Mouse (Mus musculus): Measurements from ENCODE around the gene Ackr3. TPM values are rescaled to one million over a fixed set of nuclear protein-coding genes. Genes with fewer than 3 reads are reported as not detected.

Ackr3 gene
- total RNA-seq, 1 experiment from 2014 or later = not detected

GRCm38 (mm10) chr1:90246800-90247199, 43.0 kb downstream of the Ackr3 start:
- no peak for ATAC-seq (ENCODE audit: extremely low read depth, insufficient number of reproducible peaks, low FRiP score, poor library complexity, severe bottlenecking)

- ATAC-seq (ENCODE audit: extremely low read depth, insufficient number of reproducible peaks, low FRiP score, poor library complexity, severe bottlenecking) = no peak
Measured at GRCm38 (mm10) chr1:90247234-90247633, 43.5 kb downstream of the Ackr3 start.

GRCm38 (mm10) chr1:90247756-90248541, 44.2 kb downstream of the Ackr3 start:
- ATAC-seq (ENCODE audit: extremely low read depth, insufficient number of reproducible peaks, low FRiP score, poor library complexity, severe bottlenecking) = no peak

- ATAC-seq (ENCODE audit: extremely low read depth, insufficient number of reproducible peaks, low FRiP score, poor library complexity, severe bottlenecking) = no peak
Measured at GRCm38 (mm10) chr1:90248966-90249735, 45.4 kb downstream of the Ackr3 start.

GRCm38 (mm10) chr1:90250419-90250818, 46.6 kb downstream of the Ackr3 start:
- ATAC-seq (ENCODE audit: extremely low read depth, insufficient number of reproducible peaks, low FRiP score, poor library complexity, severe bottlenecking) = no peak

GRCm38 (mm10) chr1:90251156-90251555, 47.4 kb downstream of the Ackr3 start:
- ATAC-seq (ENCODE audit: extremely low read depth, insufficient number of reproducible peaks, low FRiP score, poor library complexity, severe bottlenecking) = no peak

- ATAC-seq (ENCODE audit: extremely low read depth, insufficient number of reproducible peaks, low FRiP score, poor library complexity, severe bottlenecking) = no peak
Measured at GRCm38 (mm10) chr1:90253465-90253864, 49.7 kb downstream of the Ackr3 start.

GRCm38 (mm10) chr1:90258253-90258887, 54.6 kb downstream of the Ackr3 start:
- ATAC-seq (ENCODE audit: extremely low read depth, insufficient number of reproducible peaks, low FRiP score, poor library complexity, severe bottlenecking) = no peak

- no peak for ATAC-seq (ENCODE audit: extremely low read depth, insufficient number of reproducible peaks, low FRiP score, poor library complexity, severe bottlenecking)
Measured at GRCm38 (mm10) chr1:90260704-90261581, 57.2 kb downstream of the Ackr3 start.

- ATAC-seq (ENCODE audit: extremely low read depth, insufficient number of reproducible peaks, low FRiP score, poor library complexity, severe bottlenecking) = no peak
Measured at GRCm38 (mm10) chr1:90262380-90262779, 58.6 kb downstream of the Ackr3 start.

Other genes starting within 250 kb of the Ackr3 start
- gene Asb18, start 189.3 kb upstream of the Ackr3 start, total RNA-seq (2017) = not detected in 2 replicates
- gene Iqca, start 50.6 kb upstream of the Ackr3 start, total RNA-seq (2017) = 0.49 TPM in 1 of 2 replicates, not detected in the other

Data from neutrophil, adult 5-6 weeks (primary cell).